Mouse (Mus musculus) frontal cortex, postnatal 14 days (tissue): ENCODE results near the gene Lsamp.

Experiments used
- DNase-seq, 2 experiments: peaks; one replicate each; pipeline ENCODE4 v3.0.0; 2022; ENCODE audit warnings: low spot score in 2 of 2

The Lsamp gene

GRCm38 (mm10) chr16:41235829-41236228, 1251.7 kb downstream of the Lsamp start:
- DNase-seq, result no peak

- DNase-seq, result no peak
Measured at GRCm38 (mm10) chr16:41242841-41243240, 1258.7 kb downstream of the Lsamp start.

- DNase-seq, result peak in 1 of 2 experiments; percentile 68
Measured at GRCm38 (mm10) chr16:41244711-41245110, 1260.5 kb downstream of the Lsamp start.

- DNase-seq, result peak; percentile 31 to 76
Measured at GRCm38 (mm10) chr16:41258145-41259035, 1274.2 kb downstream of the Lsamp start.

GRCm38 (mm10) chr16:41275999-41276671, 1292.0 kb downstream of the Lsamp start:
- DNase-seq, result no peak

- DNase-seq, result no peak
Measured at GRCm38 (mm10) chr16:41317992-41318391, 1333.8 kb downstream of the Lsamp start.

GRCm38 (mm10) chr16:41343431-41343830, 1359.3 kb downstream of the Lsamp start:
- DNase-seq, result no peak

GRCm38 (mm10) chr16:41365138-41365537, 1381.0 kb downstream of the Lsamp start:
- no peak for DNase-seq

GRCm38 (mm10) chr16:41383702-41384101, 1399.5 kb downstream of the Lsamp start:
- DNase-seq, result no peak

GRCm38 (mm10) chr16:41384288-41384687, 1400.1 kb downstream of the Lsamp start:
- no peak for DNase-seq

GRCm38 (mm10) chr16:41408850-41409249, 1424.7 kb downstream of the Lsamp start:
- DNase-seq, result no peak

- DNase-seq, result no peak
Measured at GRCm38 (mm10) chr16:41410671-41411070, 1426.5 kb downstream of the Lsamp start.

- DNase-seq, result no peak
Measured at GRCm38 (mm10) chr16:41417363-41417762, 1433.2 kb downstream of the Lsamp start.

- no peak for DNase-seq
Measured at GRCm38 (mm10) chr16:41467391-41467790, 1483.2 kb downstream of the Lsamp start.

- no peak for DNase-seq
Measured at GRCm38 (mm10) chr16:41478694-41479093, 1494.5 kb downstream of the Lsamp start.

GRCm38 (mm10) chr16:41481832-41482231, 1497.7 kb downstream of the Lsamp start:
- DNase-seq, result no peak

GRCm38 (mm10) chr16:41510915-41511552, 1526.9 kb downstream of the Lsamp start:
- DNase-seq, result no peak

GRCm38 (mm10) chr16:41521566-41521965, 1537.4 kb downstream of the Lsamp start:
- no peak for DNase-seq

GRCm38 (mm10) chr16:41524266-41524665, 1540.1 kb downstream of the Lsamp start:
- no peak for DNase-seq

- DNase-seq, result peak; percentile 45 to 59
Measured at GRCm38 (mm10) chr16:41532661-41533551, 1548.7 kb downstream of the Lsamp start.

GRCm38 (mm10) chr16:41533686-41534085, 1549.5 kb downstream of the Lsamp start:
- no peak for DNase-seq
